Mouse (Mus musculus) mesoderm, embryonic 11.5 days (tissue): ENCODE results near the gene B3gnt6.

ENCODE experiments used
- DNase-seq: peaks from one replicate; pipeline ENCODE4 v3.0.0-alpha.2; 2012; ENCODE audit warnings: low read depth, low spot score

The B3gnt6 gene

GRCm38 (mm10) chr7:98177071-98177485 lies 22.2 kb downstream of the B3gnt6 start:
- no peak for DNase-seq

DNA sequence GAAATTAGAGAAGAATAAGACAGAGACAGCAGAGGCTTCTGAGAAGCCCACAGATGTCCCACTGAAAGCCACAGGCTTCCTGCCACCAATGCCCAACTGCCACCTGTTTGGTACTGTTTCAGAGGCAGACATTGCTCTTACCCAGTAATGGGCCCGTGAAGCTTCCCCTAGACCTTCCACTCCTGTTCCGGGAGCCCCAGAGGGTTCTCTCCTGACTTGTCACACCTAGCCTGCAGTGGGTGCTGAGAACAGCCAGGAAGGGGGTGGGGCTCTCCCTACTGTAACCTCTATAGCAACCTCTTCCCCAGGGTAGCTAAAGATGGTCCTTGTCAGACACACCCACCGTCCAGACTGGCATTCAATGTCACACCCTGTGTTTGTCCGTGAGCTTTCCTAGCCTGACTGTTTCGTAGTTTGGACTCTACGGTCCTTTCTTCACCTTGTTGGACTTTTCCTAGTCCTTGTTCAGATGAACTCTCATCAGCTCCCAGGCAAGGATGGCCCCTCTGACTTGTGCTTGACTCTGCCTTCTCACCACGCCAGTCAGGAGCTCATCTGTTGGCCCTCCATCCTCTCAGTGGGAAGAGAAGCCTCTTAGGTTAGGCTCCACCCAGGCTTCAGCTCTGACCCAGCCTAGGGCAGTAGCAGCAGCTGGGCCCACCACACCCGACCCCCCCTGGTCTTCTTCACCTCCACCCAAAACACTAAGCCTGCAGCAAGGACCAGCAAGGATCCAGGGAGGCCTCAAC lies 22.8 kb downstream of the B3gnt6 start:
- DNase-seq = no peak

- DNase-seq = no peak
Observed at GRCm38 (mm10) chr7:98174883-98175755, 24.2 kb downstream of the B3gnt6 start.

- no peak for DNase-seq
Observed at GRCm38 (mm10) chr7:98173408-98173807, 25.9 kb downstream of the B3gnt6 start.

GRCm38 (mm10) chr7:98172661-98173060 lies 26.6 kb downstream of the B3gnt6 start:
- DNase-seq = no peak

DNA sequence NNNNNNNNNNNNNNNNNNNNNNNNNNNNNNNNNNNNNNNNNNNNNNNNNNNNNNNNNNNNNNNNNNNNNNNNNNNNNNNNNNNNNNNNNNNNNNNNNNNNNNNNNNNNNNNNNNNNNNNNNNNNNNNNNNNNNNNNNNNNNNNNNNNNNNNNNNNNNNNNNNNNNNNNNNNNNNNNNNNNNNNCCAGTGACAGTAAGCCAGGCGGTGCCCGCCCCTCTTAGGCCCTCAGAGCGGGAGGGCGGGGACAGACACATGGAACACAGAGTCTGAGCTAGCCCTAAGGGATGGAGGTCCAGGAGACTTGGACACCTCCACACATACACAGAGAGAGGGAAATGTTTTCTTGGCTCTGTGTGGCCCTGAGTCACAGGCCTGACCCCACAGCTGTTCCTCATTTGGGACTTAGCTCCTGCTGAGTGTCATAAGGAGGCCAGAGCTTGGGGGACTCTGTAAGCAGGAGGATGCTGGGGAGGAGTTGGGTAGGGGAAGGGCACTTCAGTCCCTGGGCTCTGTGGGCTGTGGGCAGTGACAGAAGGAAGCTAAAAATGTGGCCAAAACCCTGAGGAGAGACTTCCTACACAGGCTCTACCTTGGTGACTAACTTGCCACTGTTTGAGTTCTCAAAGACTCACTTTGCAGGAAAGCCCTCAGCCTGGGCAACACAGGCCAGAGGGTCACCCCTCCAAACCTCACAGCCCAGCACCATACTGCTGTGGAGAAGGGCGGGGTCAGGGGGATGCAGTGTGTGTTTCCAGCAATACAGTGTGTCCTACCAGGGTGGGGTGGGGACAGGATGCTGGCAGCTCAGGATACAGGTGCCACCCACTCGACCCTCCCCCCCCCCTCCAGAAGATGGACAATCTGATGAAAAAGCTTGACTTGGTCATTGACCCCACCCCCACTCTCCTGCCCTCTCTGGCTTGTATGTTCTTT lies 27.9 kb downstream of the B3gnt6 start:
- no peak for DNase-seq

GRCm38 (mm10) chr7:98164999-98165528 lies 34.2 kb downstream of the B3gnt6 start:
- no peak for DNase-seq

DNA sequence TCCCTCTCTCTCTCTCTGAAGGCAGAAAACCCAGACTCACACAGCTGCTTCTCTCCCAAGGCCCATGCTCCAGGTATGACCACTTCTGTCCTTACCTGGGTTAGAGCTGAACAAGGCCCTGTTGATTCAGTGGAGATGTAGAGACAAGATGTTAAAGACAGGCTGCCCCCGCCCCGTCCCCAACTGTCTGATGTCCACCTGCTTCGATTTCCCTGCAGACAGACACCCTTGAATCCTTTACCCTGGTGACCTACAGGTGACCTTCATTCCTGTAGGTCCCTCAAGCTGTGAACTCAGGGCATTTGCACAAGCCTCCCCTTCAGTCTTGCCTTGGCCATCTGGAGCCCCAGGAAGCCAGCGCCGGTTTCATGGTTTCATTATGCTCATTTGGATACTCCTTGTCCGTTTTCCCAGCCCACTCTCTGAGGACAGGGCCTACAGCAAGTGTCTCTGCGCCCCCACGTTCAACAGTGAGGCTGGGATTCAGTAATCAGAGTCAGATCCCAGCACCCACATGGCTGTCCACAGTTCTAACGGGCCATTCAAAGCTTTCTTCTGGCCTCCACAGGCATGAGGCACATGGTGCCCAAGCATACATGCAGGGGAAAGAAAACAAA lies 34.8 kb downstream of the B3gnt6 start:
- no peak for DNase-seq

DNA sequence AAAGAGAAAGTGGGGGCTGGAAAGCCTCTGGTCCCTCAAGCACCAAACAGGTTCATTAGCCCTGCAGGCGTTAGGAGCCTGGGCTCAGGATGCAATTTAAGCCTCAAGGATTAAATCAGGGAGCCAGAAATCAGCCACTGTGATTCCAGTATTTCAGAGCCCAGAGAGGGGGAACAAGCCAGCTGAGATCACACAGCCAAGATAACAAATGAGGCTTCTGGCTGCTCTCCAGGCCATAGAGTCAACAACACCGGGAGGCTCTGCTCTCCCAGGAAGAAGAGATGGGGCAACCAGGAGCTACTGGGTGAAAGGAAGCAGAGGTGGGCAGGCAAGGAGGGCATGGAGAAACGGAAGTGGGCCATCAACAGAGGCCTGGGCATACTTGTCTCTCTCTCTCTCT lies 35.6 kb downstream of the B3gnt6 start:
- no peak for DNase-seq

DNA sequence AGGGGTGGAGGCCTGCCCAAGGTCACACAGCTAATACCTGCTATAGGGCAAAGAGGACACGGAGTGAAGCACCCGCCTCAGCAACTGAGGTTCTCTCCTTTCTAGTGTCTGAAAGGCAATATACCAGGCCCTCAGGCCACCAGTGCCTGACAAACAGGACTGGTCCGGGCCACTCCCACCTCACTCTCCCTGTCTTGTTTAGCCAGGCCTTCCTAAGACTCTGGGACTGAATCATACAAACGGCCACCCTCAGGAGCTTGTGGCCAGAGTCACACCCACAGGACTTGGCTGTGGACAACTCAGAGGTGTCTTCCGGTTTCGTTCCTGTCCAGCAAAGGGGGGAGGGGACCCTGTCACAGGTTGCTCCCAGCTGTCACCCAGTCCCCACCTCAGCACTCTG lies 37.0 kb downstream of the B3gnt6 start:
- no peak for DNase-seq

DNA sequence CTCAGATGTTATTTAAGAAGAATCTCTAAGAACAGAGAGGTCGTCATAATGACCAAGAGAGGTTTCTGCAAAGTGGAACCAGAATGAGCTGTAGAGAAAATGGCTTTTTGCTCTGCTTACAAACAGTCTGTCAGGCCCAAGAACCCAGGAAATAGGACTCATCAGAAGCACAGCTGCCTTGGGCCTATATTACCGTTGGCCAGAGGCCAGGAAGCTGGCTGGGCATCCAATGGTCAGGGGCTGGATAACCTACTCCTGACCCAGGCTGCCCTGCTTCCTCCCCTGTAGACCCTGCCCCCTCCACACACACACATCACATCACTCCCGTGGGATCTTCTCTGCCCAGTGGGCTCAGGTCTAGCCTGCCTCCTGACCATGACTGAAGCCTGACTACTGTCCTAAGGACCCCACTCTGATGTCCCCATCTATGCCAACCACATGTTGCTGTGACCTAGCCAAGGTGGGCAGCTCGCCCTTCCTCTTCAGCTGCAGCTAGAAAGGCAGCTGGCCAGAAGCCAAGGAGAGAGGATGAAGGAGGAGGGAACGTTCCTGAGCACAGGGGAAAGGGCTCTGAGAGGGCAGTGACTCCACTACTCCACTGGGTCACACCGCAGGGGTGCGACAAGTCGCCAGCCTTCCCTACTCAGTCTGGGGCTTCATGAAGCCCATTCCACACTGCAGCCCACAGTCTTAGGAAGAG lies 39.1 kb downstream of the B3gnt6 start:
- no peak for DNase-seq

GRCm38 (mm10) chr7:98158481-98158880 lies 40.8 kb downstream of the B3gnt6 start:
- DNase-seq = no peak

DNA sequence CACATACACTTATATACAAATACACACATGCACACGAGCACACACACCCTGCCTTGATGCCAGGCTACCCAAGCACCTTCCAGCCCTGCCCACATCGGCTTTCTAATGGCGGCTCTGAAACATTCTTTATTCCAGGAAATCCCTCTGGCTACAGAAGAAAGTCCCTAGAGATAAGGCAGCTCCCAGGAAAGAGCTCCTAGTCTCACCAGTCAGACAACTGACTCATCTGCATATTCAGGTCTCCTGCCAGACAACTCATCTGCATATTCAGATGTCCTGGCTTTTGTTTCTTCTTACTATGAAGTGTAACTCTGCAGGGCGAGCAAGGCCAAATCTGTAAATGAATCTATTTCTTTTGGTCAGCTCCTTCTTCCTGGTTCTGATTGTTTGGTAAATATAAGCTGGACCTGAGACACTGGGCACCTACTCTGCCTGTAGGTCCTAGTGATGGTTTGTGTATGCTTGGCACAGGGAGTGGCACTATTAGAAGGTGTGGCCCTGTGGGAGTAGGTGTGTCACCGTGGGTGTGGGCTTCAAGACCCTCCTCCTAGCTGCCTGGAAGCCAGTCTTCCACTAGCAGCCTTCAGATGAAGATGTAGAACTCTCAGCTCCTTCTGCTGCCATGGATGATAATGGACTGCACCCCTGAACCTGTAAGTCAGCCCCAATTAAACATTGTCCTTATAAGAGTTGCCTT lies 41.5 kb downstream of the B3gnt6 start:
- DNase-seq = no peak

DNA sequence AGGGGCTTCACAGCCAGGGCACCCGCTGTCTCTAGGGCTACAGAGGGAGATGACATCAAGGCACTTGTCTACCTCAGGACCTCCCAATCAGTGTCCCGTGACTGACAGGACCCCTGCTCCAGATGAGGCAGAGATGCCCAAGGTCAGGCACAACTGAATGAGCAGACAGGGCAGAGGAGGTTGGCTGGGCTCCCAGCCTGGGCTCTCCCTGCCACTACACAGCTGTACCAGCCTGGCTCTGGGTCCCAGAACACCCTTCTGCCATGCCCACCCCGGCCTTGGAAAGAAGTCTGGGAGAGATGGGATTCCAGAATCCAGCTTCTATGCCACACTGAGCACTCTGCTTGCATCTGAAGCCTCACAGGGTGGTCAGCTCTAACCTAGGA lies 43.0 kb downstream of the B3gnt6 start:
- no peak for DNase-seq

DNA sequence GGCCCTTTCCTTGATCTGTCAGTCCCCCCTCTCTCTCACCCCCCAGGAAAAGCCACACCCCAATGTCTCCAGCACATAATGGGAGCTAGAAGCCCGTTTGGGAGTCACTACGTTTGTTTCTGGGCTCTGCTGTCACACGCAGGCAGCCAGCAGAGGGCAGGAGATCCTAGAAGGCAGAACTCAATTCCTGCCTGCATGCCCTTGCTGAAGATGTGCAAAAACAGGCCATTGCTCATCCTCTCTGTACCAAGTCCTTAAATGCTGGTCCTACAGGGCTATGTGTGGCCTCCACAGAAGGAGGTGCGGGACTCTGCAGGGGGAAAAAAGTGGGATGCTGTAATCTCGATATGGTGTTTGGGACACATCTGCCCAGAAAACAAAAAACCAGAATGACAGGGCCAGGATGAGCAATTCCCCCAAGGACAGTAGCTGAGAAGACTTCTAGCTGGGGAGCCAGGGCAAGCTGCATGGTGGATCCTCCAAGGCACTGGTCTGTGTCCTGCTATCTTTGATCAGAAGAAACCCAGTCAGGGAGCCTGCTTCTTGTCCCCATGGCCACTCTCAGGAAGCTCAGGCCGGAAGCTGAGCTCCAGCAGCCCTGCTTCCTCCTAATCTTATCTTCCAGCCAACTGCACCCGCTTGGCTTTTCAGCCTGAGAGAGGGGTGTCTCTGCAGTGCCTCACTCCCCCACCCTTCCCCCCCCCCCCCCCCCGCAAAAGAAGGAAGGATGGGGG lies 43.6 kb downstream of the B3gnt6 start:
- peak; percentile 62 for DNase-seq

DNA sequence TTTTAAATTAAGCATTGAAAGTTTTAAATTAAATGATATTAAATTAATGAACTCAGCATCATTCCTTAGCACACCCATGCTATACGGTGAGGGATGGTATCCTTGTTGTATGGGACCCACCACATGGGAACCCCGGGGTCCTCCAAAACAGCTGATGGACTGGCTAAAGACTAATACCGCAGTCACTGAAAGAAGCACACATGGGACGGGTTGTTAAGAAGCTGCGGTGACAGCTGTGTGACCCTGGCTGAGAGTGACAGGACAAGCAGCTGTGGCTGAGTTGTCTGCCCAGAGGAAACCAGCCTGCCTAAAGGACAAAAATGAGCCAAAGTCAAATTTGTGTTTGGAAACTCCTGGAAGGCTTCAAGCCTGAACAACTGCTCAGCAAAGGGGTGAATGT lies 45.4 kb downstream of the B3gnt6 start:
- no peak for DNase-seq

DNA sequence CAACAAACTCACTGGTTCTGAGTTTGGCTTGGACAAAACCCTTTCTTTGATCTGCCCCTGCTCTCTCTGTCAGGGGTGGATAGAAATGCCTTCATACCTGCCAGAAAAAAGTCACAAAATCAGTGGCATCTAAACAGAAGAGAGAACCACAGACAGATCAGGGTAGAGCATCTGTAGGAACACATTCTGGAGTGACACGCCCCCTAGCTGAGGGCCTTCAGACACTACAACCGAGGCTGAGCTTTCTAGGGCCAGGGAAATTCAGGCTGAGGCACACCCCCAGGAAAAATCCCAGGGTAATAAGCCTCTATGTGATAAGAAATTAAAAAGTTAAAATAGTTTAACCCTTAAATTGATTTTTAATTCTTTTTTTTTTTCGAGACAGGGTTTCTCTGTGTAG lies 45.9 kb downstream of the B3gnt6 start:
- DNase-seq = no peak

GRCm38 (mm10) chr7:98152400-98152799 lies 46.9 kb downstream of the B3gnt6 start:
- DNase-seq = no peak

DNA sequence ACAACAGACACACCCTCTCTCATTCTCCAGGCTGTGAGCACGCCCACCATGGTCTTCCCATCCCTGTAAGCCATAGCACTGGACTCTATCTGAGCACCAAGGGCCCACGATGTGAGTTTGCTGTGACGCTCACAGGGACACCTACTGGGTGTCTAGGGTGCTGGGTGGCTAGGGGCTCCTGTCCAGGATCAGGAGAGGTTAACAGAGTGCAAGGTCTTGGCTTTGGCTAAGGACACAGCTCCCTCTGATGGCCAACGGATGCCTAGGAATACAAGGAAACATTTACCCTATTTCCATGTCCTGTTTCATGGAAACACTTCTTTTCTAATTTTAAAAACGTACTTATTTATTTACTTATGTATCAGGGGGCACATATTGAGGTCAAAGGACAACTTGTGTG lies 48.8 kb downstream of the B3gnt6 start:
- no peak for DNase-seq
